Mouse (Mus musculus): ENCODE results near the gene Ly6g6f. TPM values are rescaled to one million over a fixed set of nuclear protein-coding genes. Genes with fewer than 3 reads are reported as not detected.

Ly6g6f gene
- polyA plus RNA-seq (2014; fragmentation: Nextera tagmentation; extraction: Ambion mirVana) = 0.29 TPM in 1 of 2 replicates, not detected in the other

DNA sequence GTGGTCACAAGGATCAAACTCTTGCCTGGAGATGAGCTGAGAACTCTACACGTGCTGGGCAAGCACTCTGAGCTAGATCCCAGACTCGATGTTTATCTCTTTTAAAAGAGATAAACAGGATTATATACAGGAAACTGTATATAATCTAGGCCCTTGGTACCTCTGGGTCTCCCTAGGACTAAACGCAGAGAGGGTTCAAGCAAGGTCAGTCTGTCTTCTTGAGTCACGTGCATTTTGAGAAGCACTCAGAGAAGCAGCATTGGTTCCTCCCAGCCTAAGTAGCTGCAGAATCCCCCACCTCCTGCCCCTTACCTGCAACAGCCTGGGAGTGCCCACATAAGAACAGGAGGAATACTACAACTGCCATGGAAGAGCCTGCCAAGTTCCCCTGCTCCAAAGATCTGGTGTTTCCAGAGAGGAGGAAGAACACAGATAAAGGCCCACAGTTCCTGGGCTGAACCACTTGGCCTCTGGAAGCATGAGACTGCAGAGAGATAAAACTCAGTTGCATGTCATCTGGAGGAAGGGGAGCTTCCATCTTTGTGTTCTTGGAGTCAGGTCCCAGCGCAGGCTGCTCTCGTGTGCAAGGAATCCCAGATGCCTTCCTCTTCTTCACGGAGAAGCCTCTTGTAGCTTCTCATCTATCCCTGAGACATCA is at the start of gene Ly6g6f:
Gene Ly6g6f, minus strand, starts transcription at position 403 of the 658 bp plus-strand sequence.
- H3K4me3 ChIP-seq (ENCODE audit: low read depth, low read length) = no peak within 1 kb of the TSS
- no peak within 1 kb of the TSS for H3K9ac ChIP-seq (replicated peaks; ENCODE audit: low read depth, low read length)
- ATAC-seq (ENCODE audit: insufficient number of reproducible peaks, insufficient read depth, low FRiP score, low read depth) = no peak
- no peak within 1 kb of the TSS for H3K27ac ChIP-seq (ENCODE audit: low read length)
- H3K4me1 ChIP-seq (ENCODE audit: control insufficient read depth, insufficient read depth, low read length) = peaks cover 5% of the 10 kb centered on the region
- no peaks in the 10 kb centered on the region; the same call in 1 of the 2 replicates for H3K36me3 ChIP-seq (ENCODE audit: control insufficient read depth, insufficient read depth, low read length)
- H3K4me2 ChIP-seq (replicated peaks; ENCODE audit: low read depth, low read length) = no peak within 1 kb of the TSS
- WGBS = 63% methylated on average over 7 of the region's 7 CpGs
- H3K27me3 ChIP-seq (ENCODE audit: control insufficient read depth, insufficient read depth, low read length) = no peaks in the 10 kb centered on the region
- no peaks in the 10 kb centered on the region for H3K9me3 ChIP-seq (ENCODE audit: control insufficient read depth, low read depth, low read length)

DNA sequence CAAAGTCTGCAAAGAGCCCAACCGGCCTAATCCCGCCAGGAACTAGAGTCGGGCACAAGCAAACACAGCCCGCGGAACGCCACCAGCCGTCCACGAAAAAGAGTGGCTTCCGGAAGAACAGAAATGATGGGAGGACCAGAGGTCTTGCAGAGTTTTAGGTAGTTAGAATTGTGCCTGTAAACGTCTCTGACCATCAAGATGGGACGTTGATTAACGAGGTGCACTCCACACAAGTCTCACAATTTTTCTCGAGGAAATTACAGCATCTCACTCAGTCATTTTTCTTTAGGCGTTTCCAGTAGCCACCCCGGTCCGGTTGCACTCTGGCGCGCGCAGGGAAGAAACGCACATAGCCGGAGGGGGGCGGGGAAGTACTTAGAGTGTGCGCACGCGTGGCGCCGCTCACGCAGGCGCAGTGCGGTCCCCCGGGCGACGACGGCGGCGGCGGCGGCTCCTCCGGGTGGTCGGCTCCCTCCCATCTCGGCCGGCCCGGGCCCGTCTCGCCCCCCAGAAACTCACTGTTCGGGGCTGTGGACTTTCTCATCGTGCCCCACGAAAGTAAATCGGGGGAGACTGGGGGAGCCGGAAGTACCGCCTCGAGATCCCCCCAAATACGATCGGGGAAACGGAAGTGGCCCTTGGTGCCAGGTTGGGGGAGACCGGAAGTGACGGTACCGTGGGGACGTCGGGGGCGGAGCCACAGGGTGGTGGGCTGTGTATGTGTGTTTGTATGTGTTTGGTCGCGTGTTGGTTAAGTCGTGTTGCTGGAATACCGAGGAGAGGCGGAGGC is 49.6 kb upstream of the Ly6g6f start, which contains the start of gene Bag6:
Gene Bag6, plus strand, starts transcription at position 378 of the 790 bp plus-strand sequence.
- peak; percentile 93 for ATAC-seq (ENCODE audit: insufficient number of reproducible peaks, insufficient read depth, low FRiP score, low read depth)
- H3K36me3 ChIP-seq (ENCODE audit: control insufficient read depth, insufficient read depth, low read length) = peaks cover 16% of the 10 kb centered on the region
- H3K4me2 ChIP-seq (replicated peaks; ENCODE audit: low read depth, low read length) = peak within 1 kb of the TSS; percentile 88
- H3K9ac ChIP-seq (replicated peaks; ENCODE audit: low read depth, low read length) = peak within 1 kb of the TSS; percentile 84
- no peaks in the 10 kb centered on the region for H3K27me3 ChIP-seq (ENCODE audit: control insufficient read depth, insufficient read depth, low read length)
- no peaks in the 10 kb centered on the region for H3K9me3 ChIP-seq (ENCODE audit: control insufficient read depth, low read depth, low read length)
- H3K4me3 ChIP-seq (ENCODE audit: low read depth, low read length) = peak within 1 kb of the TSS; percentile 67
- under 1% methylated on average over 66 of the region's 66 CpGs for WGBS
- H3K4me1 ChIP-seq (ENCODE audit: control insufficient read depth, insufficient read depth, low read length) = peaks cover 12% of the 10 kb centered on the region
- H3K27ac ChIP-seq (ENCODE audit: low read length) = peak within 1 kb of the TSS; percentile 92

DNA sequence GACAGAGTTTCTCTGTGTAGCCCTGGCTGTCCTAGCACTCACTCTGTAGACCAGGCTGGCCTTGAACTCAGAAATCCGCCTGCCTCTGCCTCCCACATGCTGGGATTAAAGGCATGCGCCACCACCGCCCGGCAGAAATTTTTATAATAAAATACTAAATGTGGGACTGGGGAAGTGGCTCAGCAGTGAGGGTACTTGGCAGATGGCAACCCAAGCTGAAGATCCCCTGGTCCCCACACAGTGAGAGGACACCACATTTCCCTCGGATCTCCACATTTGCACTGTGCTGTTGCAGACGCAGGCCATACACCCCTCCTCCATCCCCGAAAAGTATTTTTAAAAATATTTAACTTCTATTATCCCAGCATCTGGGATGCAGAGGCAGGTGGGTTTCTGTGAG is 48.1 kb upstream of the Ly6g6f start:
- H3K36me3 ChIP-seq (ENCODE audit: control insufficient read depth, insufficient read depth, low read length) = peaks cover 2% of the 10 kb centered on the region
- no peaks in the 10 kb centered on the region for H3K9me3 ChIP-seq (ENCODE audit: control insufficient read depth, low read depth, low read length)
- H3K4me1 ChIP-seq (ENCODE audit: control insufficient read depth, insufficient read depth, low read length) = peaks cover 12% of the 10 kb centered on the region
- H3K9ac ChIP-seq (replicated peaks; ENCODE audit: low read depth, low read length) = no peak overlapping the region
- H3K27me3 ChIP-seq (ENCODE audit: control insufficient read depth, insufficient read depth, low read length) = no peaks in the 10 kb centered on the region
- no peak overlapping the region for H3K4me3 ChIP-seq (ENCODE audit: low read depth, low read length)
- ATAC-seq (ENCODE audit: insufficient number of reproducible peaks, insufficient read depth, low FRiP score, low read depth) = no peak
- 90% methylated on average over 7 of the region's 7 CpGs for WGBS
- no peak overlapping the region for H3K4me2 ChIP-seq (replicated peaks; ENCODE audit: low read depth, low read length)
- H3K27ac ChIP-seq (ENCODE audit: low read length) = no peak overlapping the region

DNA sequence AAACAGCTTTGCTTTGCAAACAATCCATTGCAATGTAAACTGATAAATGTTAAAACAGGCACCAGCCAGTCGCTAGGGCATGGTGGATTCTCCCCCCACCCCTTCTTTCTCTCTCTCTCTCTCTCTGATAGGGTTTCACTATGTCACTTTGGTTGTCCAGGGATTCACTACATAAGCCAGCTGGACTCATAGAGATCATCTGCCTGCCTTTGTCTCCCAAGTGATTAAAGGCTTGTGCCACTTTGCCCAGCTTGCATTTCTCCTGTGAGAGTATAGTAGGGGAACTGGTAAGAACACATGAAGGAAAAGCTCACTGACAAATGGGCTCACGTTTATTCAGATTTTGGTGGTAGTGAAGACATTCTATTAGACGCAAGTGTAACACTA is 46.8 kb upstream of the Ly6g6f start:
- no peak overlapping the region for H3K27ac ChIP-seq (ENCODE audit: low read length)
- peaks cover 4% of the 10 kb centered on the region for H3K36me3 ChIP-seq (ENCODE audit: control insufficient read depth, insufficient read depth, low read length)
- no peak overlapping the region for H3K4me2 ChIP-seq (replicated peaks; ENCODE audit: low read depth, low read length)
- WGBS = 67% methylated on average over 3 of the region's 3 CpGs
- no peak overlapping the region for H3K4me3 ChIP-seq (ENCODE audit: low read depth, low read length)
- H3K4me1 ChIP-seq (ENCODE audit: control insufficient read depth, insufficient read depth, low read length) = peaks cover 17% of the 10 kb centered on the region
- 0 out of 2 replicates have a peak overlapping the region, but pooled peaks have one; percentile 10 for H3K9ac ChIP-seq (replicated peaks; ENCODE audit: low read depth, low read length)
- no peak for ATAC-seq (ENCODE audit: insufficient number of reproducible peaks, insufficient read depth, low FRiP score, low read depth)
- no peaks in the 10 kb centered on the region for H3K27me3 ChIP-seq (ENCODE audit: control insufficient read depth, insufficient read depth, low read length)
- no peaks in the 10 kb centered on the region for H3K9me3 ChIP-seq (ENCODE audit: control insufficient read depth, low read depth, low read length)

DNA sequence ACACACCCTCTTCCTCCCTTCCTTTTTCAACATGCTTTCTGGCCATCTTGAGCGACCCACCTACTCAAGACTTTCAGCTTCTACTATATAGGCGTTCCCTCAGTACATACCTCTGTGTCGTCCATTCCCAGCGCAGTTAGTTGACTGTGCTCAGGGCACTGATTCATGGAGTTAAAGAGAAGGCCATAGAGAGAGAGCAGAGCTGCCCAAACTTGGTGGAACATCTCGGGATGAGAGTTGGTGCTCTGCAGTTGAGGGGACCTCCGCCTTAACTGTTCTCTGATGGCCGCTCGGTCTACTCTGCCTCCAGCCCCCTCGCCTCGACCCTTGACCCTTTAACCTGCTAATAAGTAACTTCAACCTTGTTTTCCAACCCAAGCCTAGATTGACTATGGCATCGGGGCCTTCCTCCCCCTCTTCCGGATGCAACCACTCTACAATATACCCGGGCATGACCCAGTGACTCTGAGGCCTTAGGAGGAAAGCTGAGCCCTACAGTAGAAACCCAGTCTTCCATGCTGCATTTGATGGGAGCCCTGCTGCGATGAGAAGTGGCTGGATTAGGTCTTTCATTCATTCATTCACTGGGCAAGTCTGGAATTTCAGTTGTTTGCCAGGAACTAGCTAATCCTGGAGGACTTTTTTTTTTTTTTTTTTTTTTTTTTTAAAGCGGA is 46.2 kb upstream of the Ly6g6f start, which contains the start of gene Apom:
Gene Apom, minus strand, starts transcription at position 551 of the 674 bp plus-strand sequence.
- peaks cover 15% of the 10 kb centered on the region for H3K4me1 ChIP-seq (ENCODE audit: control insufficient read depth, insufficient read depth, low read length)
- no peak for ATAC-seq (ENCODE audit: insufficient number of reproducible peaks, insufficient read depth, low FRiP score, low read depth)
- no peaks in the 10 kb centered on the region for H3K27me3 ChIP-seq (ENCODE audit: control insufficient read depth, insufficient read depth, low read length)
- no peak within 1 kb of the TSS for H3K27ac ChIP-seq (ENCODE audit: low read length)
- peaks cover 4% of the 10 kb centered on the region for H3K36me3 ChIP-seq (ENCODE audit: control insufficient read depth, insufficient read depth, low read length)
- H3K4me3 ChIP-seq (ENCODE audit: low read depth, low read length) = no peak within 1 kb of the TSS
- H3K9ac ChIP-seq (replicated peaks; ENCODE audit: low read depth, low read length) = 0 out of 2 replicates have a peak within 1 kb of the TSS, but pooled peaks have one; percentile 10
- no peaks in the 10 kb centered on the region for H3K9me3 ChIP-seq (ENCODE audit: control insufficient read depth, low read depth, low read length)
- 72% methylated on average over 15 of the region's 15 CpGs for WGBS
- no peak within 1 kb of the TSS for H3K4me2 ChIP-seq (replicated peaks; ENCODE audit: low read depth, low read length)

DNA sequence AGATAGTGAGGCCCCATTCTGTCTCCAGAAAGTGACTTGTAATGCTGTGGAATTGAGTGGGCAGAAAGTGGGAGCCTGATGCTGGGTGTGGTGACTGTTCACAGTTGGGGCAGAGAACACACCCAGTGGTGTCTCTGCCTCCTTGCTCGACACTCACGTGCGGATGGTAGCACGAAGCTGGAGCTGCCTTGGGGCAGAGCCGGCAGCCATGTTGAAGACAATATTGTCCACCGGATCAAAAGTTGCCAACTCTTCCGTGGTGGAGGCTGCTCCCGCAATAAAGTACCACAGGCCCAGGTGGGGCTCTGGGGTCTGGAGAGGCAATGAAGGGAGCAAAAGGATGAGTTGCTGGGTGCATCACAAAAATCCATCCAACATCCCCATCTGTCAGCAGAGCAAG is 45.6 kb upstream of the Ly6g6f start:
- Histone ChIP-seq H3K9me3 (ENCODE audit: control insufficient read depth, low read depth, low read length) (no peaks in the 10 kb centered on the region), H3K4me1 (ENCODE audit: control insufficient read depth, insufficient read depth, low read length) (peaks cover 11% of the 10 kb centered on the region), H3K27me3 (ENCODE audit: control insufficient read depth, insufficient read depth, low read length) (no peaks in the 10 kb centered on the region), H3K9ac (replicated peaks; ENCODE audit: low read depth, low read length) (no peak overlapping the region), H3K36me3 (ENCODE audit: control insufficient read depth, insufficient read depth, low read length) (peaks cover 4% of the 10 kb centered on the region), H3K4me2 (replicated peaks; ENCODE audit: low read depth, low read length) (no peak overlapping the region), H3K27ac (ENCODE audit: low read length) (no peak overlapping the region), H3K4me3 (ENCODE audit: low read depth, low read length) (no peak overlapping the region)
- WGBS = 90% methylated on average over 8 of the region's 8 CpGs
- ATAC-seq (ENCODE audit: insufficient number of reproducible peaks, insufficient read depth, low FRiP score, low read depth) = no peak

DNA sequence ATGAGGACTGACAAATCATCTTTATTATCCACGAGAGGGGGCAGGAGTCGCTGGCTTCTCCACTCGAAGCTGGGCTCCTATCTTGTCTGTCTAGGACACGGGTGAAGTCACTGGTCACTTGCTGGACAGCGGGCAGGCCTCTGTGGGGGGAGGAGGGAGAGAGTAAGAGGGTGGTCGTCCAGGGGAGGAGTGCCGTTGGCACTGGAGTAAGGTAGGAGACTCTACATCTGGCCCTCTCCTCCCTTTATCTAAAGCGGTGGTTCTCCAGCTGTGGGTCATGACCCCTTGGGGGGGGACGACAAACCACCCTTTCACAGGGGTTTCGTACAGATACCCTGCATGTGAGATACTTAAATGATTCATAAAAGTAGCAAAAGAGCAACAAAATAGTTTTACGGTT is 43.6 kb upstream of the Ly6g6f start:
- peaks cover 5% of the 10 kb centered on the region for H3K36me3 ChIP-seq (ENCODE audit: control insufficient read depth, insufficient read depth, low read length)
- no peaks in the 10 kb centered on the region for H3K27me3 ChIP-seq (ENCODE audit: control insufficient read depth, insufficient read depth, low read length)
- 69% methylated on average over 11 of the region's 11 CpGs for WGBS
- no peak overlapping the region for H3K9ac ChIP-seq (replicated peaks; ENCODE audit: low read depth, low read length)
- H3K4me2 ChIP-seq (replicated peaks; ENCODE audit: low read depth, low read length) = no peak overlapping the region
- no peaks in the 10 kb centered on the region for H3K9me3 ChIP-seq (ENCODE audit: control insufficient read depth, low read depth, low read length)
- H3K27ac ChIP-seq (ENCODE audit: low read length) = no peak overlapping the region
- peaks cover 17% of the 10 kb centered on the region for H3K4me1 ChIP-seq (ENCODE audit: control insufficient read depth, insufficient read depth, low read length)
- no peak for ATAC-seq (ENCODE audit: insufficient number of reproducible peaks, insufficient read depth, low FRiP score, low read depth)
- no peak overlapping the region for H3K4me3 ChIP-seq (ENCODE audit: low read depth, low read length)

DNA sequence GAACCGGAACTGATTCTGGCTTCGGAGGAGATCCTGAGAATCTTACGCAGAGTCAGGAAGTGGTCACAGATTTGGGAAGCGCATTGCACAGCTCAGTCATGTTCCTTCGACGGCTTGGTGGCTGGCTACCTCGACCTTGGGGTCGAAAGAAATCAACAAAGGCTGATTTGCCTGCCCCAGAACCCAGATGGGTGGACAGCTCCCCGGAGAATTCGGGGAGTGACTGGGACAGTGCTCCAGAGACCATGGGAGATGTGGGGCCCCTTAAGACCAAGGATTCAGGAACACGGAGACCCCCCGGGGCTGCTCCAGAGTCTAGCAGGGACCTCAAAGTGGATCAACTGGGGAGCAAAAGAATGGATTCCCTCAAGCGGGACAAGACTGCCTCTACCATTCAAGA is 41.6 kb upstream of the Ly6g6f start:
- 60% methylated on average over 13 of the region's 13 CpGs for WGBS
- no peaks in the 10 kb centered on the region for H3K27me3 ChIP-seq (ENCODE audit: control insufficient read depth, insufficient read depth, low read length)
- no peak overlapping the region for H3K27ac ChIP-seq (ENCODE audit: low read length)
- no peaks in the 10 kb centered on the region for H3K9me3 ChIP-seq (ENCODE audit: control insufficient read depth, low read depth, low read length)
- peak overlapping the region; percentile 40 for H3K4me3 ChIP-seq (ENCODE audit: low read depth, low read length)
- ATAC-seq (ENCODE audit: insufficient number of reproducible peaks, insufficient read depth, low FRiP score, low read depth) = no peak
- peak overlapping the region; percentile 60 for H3K4me2 ChIP-seq (replicated peaks; ENCODE audit: low read depth, low read length)
- H3K9ac ChIP-seq (replicated peaks; ENCODE audit: low read depth, low read length) = peak overlapping the region; percentile 41
- H3K4me1 ChIP-seq (ENCODE audit: control insufficient read depth, insufficient read depth, low read length) = peaks cover 17% of the 10 kb centered on the region
- H3K36me3 ChIP-seq (ENCODE audit: control insufficient read depth, insufficient read depth, low read length) = peaks cover 10% of the 10 kb centered on the region

All from stomach, embryonic 14.5 days (tissue).